Mouse (Mus musculus): Measurements from ENCODE around the gene Pax5. TPM values are rescaled to one million over a fixed set of nuclear protein-coding genes. Genes with fewer than 3 reads are reported as not detected.

Pax5 gene
- total and polyA plus RNA-seq, 3 experiments, result not detected

DNA sequence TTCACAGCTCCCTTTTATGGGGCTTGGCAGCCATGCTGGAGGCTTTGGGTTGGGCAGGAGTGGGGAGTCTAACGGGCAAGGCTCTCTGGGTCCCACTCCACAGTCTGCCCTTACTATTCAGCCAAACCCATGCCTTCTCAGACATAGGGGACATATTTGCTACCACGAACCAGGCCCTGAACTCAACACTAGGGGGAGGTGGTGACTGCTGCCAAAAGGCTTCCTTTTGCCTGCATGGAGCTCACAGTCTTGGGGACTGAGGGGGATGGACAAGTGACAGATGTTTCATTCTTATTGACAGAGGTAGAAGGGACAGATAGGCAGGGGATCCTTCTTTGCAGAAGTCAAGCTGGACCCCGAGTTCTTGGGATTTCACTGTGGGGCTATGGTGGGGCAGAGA lies 42.1 kb downstream of the Pax5 start:
- no peak for DNase-seq (ENCODE audit: low read depth, low spot score)

DNA sequence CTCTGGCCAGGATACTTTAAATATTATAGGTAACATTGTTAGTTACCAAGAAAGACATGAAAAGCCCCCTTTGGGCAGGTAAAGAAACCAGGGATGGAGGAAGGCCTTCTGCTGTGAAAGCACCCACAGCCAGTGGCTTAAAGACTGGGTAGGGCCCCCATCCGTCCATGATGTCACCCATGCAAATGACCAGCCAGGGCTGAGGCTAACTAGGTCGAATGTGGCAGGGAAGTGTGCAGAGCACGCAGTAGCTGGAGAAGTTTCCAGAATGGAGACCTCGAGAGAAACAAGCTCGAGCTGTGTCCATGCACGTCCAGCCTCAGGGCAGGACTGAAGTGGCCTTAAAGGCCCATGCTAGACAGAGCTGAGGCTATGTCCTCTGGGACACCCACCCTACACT lies 42.9 kb downstream of the Pax5 start:
- no peak overlapping the region for H3K4me3 ChIP-seq (ENCODE audit: control insufficient read depth in 1 of 2, insufficient read depth in 1 of 2, low read depth in 2 of 2, low read length in 2 of 2)
- H3K27ac ChIP-seq (ENCODE audit: control insufficient read depth, low read depth, low read length), result no peak overlapping the region
- no peaks in the 10 kb centered on the region; a peak in 1 of 4 replicates for H3K27me3 ChIP-seq (ENCODE audit: control insufficient read depth in 1 of 2, insufficient read depth in 2 of 2, low read length in 2 of 2)
- no peaks in the 10 kb centered on the region for H3K4me1 ChIP-seq (ENCODE audit: control insufficient read depth in 1 of 2, insufficient read depth in 2 of 2, low read length in 2 of 2)
- H3K9me3 ChIP-seq (replicated peaks; ENCODE audit: insufficient read depth, low read length), result no peaks in the 10 kb centered on the region
- no peaks in the 10 kb centered on the region for H3K36me3 ChIP-seq (ENCODE audit: control insufficient read depth in 1 of 2, insufficient read depth in 2 of 2, low read length in 2 of 2)
- no peak overlapping the region for H3K9ac ChIP-seq (ENCODE audit: control insufficient read depth, low read depth, low read length, poor library complexity, severe bottlenecking)
- TF ChIP-seq POLR2A (IDR thresholded peaks at IDR 0.05; ENCODE audit: control insufficient read depth in 1 of 2, insufficient read depth in 1 of 2, low read depth in 1 of 2, low read length in 2 of 2, poor library complexity in 1 of 2), result no peak
- TF ChIP-seq NRF1 (IDR thresholded peaks at IDR 0.05; ENCODE audit: insufficient read depth, low read depth, low read length, poor library complexity, severe bottlenecking), result no peak
- TF ChIP-seq CHD1 (IDR thresholded peaks at IDR 0.05; ENCODE audit: low read depth, low read length), result no peak
- TF ChIP-seq TCF12 (IDR thresholded peaks at IDR 0.05; ENCODE audit: low read depth, low read length), result no peak
- no peak for TF ChIP-seq RAD21 (IDR thresholded peaks at IDR 0.05; ENCODE audit: low read depth, low read length)
- no peak for TF ChIP-seq POLR2AphosphoS2 (IDR thresholded peaks at IDR 0.05; ENCODE audit: low read length)
- TF ChIP-seq TAL1 (IDR thresholded peaks at IDR 0.05; ENCODE audit: low read length), result no peak
- TF ChIP-seq ETS1 (IDR thresholded peaks at IDR 0.05; ENCODE audit: low read depth, low read length), result no peak
- no peak for TF ChIP-seq SMC3 (IDR thresholded peaks at IDR 0.05; ENCODE audit: low read depth, low read length)
- TF ChIP-seq MXI1 (IDR thresholded peaks at IDR 0.05; ENCODE audit: low read depth, low read length), result no peak
- no peak for TF ChIP-seq RCOR1 (IDR thresholded peaks at IDR 0.05; ENCODE audit: low read depth, low read length)
- no peak for TF ChIP-seq E2F4 (IDR thresholded peaks at IDR 0.05; ENCODE audit: borderline replicate concordance, low read depth, low read length)
- no peak for TF ChIP-seq TBP (IDR thresholded peaks at IDR 0.05; ENCODE audit: low read depth, low read length)
- TF ChIP-seq MAZ (IDR thresholded peaks at IDR 0.05; ENCODE audit: low read depth, low read length), result no peak
- H3K79me2 ChIP-seq (ENCODE audit: control insufficient read depth, insufficient read depth, low read length, poor library complexity), result no peaks in the 10 kb centered on the region
- DNase-seq (ENCODE audit: low read depth, low spot score), result no peak

More for the DNA sequence above, 42.1 kb downstream of the Pax5 start:
- Histone ChIP-seq H3K79me2 (ENCODE audit: control insufficient read depth, insufficient read depth, low read length, poor library complexity) (no peaks in the 10 kb centered on the region), H3K9me3 (replicated peaks; ENCODE audit: insufficient read depth, low read length) (no peaks in the 10 kb centered on the region), H3K36me3 (ENCODE audit: control insufficient read depth in 1 of 2, insufficient read depth in 2 of 2, low read length in 2 of 2) (no peaks in the 10 kb centered on the region), H3K4me1 (ENCODE audit: control insufficient read depth in 1 of 2, insufficient read depth in 2 of 2, low read length in 2 of 2) (no peaks in the 10 kb centered on the region), H3K9ac (ENCODE audit: control insufficient read depth, low read depth, low read length, poor library complexity, severe bottlenecking) (no peak overlapping the region), H3K4me3 (ENCODE audit: control insufficient read depth in 1 of 2, insufficient read depth in 1 of 2, low read depth in 2 of 2, low read length in 2 of 2) (no peak overlapping the region), H3K27ac (ENCODE audit: control insufficient read depth, low read depth, low read length) (no peak overlapping the region), H3K27me3 (ENCODE audit: control insufficient read depth in 1 of 2, insufficient read depth in 2 of 2, low read length in 2 of 2) (peaks cover 0 to under 1% of the 10 kb centered on the region in 2 experiments; a peak in 2 of 4 replicates)
- TF ChIP-seq TCF12 (IDR thresholded peaks at IDR 0.05; ENCODE audit: low read depth, low read length), result no peak
- TF ChIP-seq NELFE (IDR thresholded peaks at IDR 0.05; ENCODE audit: low read depth, low read length), result no peak
- no peak for TF ChIP-seq KAT2A (conservative IDR thresholded peaks at IDR 0.05; ENCODE audit: low read depth, low read length)
- TF ChIP-seq GABPA (IDR thresholded peaks at IDR 0.05; ENCODE audit: low read depth, low read length), result no peak
- TF ChIP-seq CTCF (IDR thresholded peaks at IDR 0.05 in 2 of 3, conservative IDR thresholded peaks at IDR 0.05 in 1 of 3; ENCODE audit: control insufficient read depth in 1 of 3, insufficient read depth in 1 of 3, low read depth in 2 of 3, low read length in 3 of 3, poor library complexity in 1 of 3, severe bottlenecking in 1 of 3), result no peak
- no peak for TF ChIP-seq SMC3 (IDR thresholded peaks at IDR 0.05; ENCODE audit: low read depth, low read length)
- TF ChIP-seq USF1 (IDR thresholded peaks at IDR 0.05; ENCODE audit: low read depth, low read length), result no peak
- TF ChIP-seq UBTF (IDR thresholded peaks at IDR 0.05; ENCODE audit: borderline replicate concordance, insufficient read depth, low read depth, low read length), result no peak
- no peak for TF ChIP-seq USF2 (IDR thresholded peaks at IDR 0.05; ENCODE audit: borderline replicate concordance in 1 of 2, insufficient read depth in 1 of 2, low read depth in 1 of 2, low read length in 2 of 2)
- no peak for TF ChIP-seq MEF2A (IDR thresholded peaks at IDR 0.05; ENCODE audit: extremely low read depth, insufficient replicate concordance, low read depth, low read length, poor library complexity, severe bottlenecking)
- TF ChIP-seq TAL1 (IDR thresholded peaks at IDR 0.05; ENCODE audit: low read length), result no peak

Measured in MEL (cell line).